Mouse (Mus musculus): ENCODE measurements around the gene Mvb12b.

- TF ChIP-seq CTCF (IDR thresholded peaks at IDR 0.05; ENCODE audit: low read depth, low read length), result no peak
- no peak for TF ChIP-seq GATA1 (IDR thresholded peaks at IDR 0.05; ENCODE audit: borderline replicate concordance, low read length)
These were observed 186.9 kb downstream of the Mvb12b start for GRCm38 (mm10) chr2:33700581-33701445.
